Mouse (Mus musculus): ENCODE measurements around the gene Hspg2. TPM values are rescaled to one million over a fixed set of nuclear protein-coding genes. Genes with fewer than 3 reads are reported as not detected.

Hspg2 gene
- polyA plus RNA-seq, 1 experiment from 2014 or later = 50.0 TPM

DNA sequence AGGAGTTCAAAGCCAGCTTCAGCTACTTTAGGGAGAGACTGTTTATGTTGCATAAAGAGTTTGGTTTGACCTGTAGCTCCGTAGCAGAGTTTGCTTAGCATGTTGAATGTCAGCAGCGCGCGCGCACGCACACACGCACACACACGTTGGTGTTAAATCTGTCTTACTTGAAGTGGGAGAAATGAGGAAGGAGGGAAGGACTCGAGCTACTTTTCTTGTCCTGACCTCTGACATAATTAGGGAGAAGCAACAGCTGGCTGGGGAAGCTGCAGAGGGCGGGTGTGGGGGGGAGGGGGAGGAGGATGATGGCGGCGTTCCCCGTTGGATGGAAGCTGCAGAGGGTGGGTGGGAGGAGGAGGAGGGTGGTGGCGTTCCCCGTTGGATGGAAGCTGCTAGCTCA, 141.7 kb downstream of the Hspg2 start:
- Histone ChIP-seq H3K27me3 (replicated peaks) (no peaks in the 10 kb centered on the region), H3K36me3 (peaks cover 99% of the 10 kb centered on the region), H3K27ac (replicated peaks) (no peak overlapping the region), H3K4me1 (peaks cover 8% of the 10 kb centered on the region), H3K4me2 (no peak overlapping the region), H3K9ac (no peak overlapping the region), H3K9me3 (no peaks in the 10 kb centered on the region), H3K4me3 (no peak overlapping the region)
- no peak for ATAC-seq (ENCODE audit: extremely low read depth, insufficient number of reproducible peaks, low FRiP score, low TSS enrichment)
- 79% methylated on average over 15 of the region's 15 CpGs for WGBS

Small RNA genes lying within 50 kb of the gene (microRNA-seq; reads per million reads assigned to microRNA genes)
- gene Mir7018 = 7.1 reads per million, percentile 23 among the genes with 10 or more reads in this experiment

Other genes starting within 250 kb of the Hspg2 start
- gene Wnt4, start 191.3 kb upstream of the Hspg2 start, polyA plus RNA-seq (2015; fragmentation: Nextera tagmentation; extraction: Ambion mirVana) = 0.84 and 0.95 TPM in 2 replicates
- 501 and 529 TPM in 2 replicates for gene Cdc42, start 111.0 kb upstream of the Hspg2 start, polyA plus RNA-seq (2015; fragmentation: Nextera tagmentation; extraction: Ambion mirVana)
- gene Cela3a, start 59.0 kb upstream of the Hspg2 start, polyA plus RNA-seq (2015; fragmentation: Nextera tagmentation; extraction: Ambion mirVana) = not detected in 2 replicates
- gene Cela3b, start 38.2 kb upstream of the Hspg2 start, polyA plus RNA-seq (2015; fragmentation: Nextera tagmentation; extraction: Ambion mirVana) = 0.22 TPM in 1 of 2 replicates, not detected in the other
- not detected in 2 replicates for gene 1700013G24Rik, start 15.5 kb upstream of the Hspg2 start, polyA plus RNA-seq (2015; fragmentation: Nextera tagmentation; extraction: Ambion mirVana)
- gene Ldlrad2, start 105.8 kb downstream of the Hspg2 start, polyA plus RNA-seq (2015; fragmentation: Nextera tagmentation; extraction: Ambion mirVana) = not detected in 2 replicates
- 31.8 and 34.6 TPM in 2 replicates for gene Usp48, start 125.0 kb downstream of the Hspg2 start, polyA plus RNA-seq (2015; fragmentation: Nextera tagmentation; extraction: Ambion mirVana)
- 5.1 and 6.1 TPM in 2 replicates for gene Rap1gap, start 196.0 kb downstream of the Hspg2 start, polyA plus RNA-seq (2015; fragmentation: Nextera tagmentation; extraction: Ambion mirVana)

Measured in heart, embryonic 13.5 days (tissue).